Mouse (Mus musculus) cerebellum, adult 11 months (tissue): ENCODE measurements around the gene Snx22.

ENCODE experiments used
- DNase-seq: peaks from one replicate; pipeline ENCODE4 v3.0.0; 2022

Gene Snx22

GRCm38 (mm10) chr9:66069583-66069982 lies at the start of gene Snx22:
Snx22 (minus strand) TSS chr9:66069719.
- peak; percentile 83 for DNase-seq

- DNase-seq = no peak
Observed at GRCm38 (mm10) chr9:66116890-66117289, 47.4 kb upstream of the Snx22 start.

DNA sequence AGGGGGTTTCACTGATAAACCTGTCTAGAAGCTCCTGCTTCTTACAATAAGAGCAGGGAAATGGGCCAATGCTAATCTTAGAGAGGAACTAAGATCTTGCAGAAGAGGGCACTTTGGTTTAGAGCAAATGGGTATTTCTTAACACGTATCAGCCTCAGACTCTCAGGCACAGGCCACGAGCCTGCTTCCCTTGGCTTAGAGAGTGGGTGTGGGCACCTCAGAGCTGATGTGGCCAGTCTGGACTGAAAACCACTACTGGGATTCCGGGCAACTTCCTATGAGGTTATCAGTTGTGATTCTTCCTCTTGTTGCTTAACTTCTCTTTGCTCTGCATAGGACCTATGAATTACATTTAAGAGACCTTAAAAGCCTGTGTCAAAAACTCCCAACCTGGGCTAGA lies 44.8 kb upstream of the Snx22 start:
- no peak for DNase-seq

DNA sequence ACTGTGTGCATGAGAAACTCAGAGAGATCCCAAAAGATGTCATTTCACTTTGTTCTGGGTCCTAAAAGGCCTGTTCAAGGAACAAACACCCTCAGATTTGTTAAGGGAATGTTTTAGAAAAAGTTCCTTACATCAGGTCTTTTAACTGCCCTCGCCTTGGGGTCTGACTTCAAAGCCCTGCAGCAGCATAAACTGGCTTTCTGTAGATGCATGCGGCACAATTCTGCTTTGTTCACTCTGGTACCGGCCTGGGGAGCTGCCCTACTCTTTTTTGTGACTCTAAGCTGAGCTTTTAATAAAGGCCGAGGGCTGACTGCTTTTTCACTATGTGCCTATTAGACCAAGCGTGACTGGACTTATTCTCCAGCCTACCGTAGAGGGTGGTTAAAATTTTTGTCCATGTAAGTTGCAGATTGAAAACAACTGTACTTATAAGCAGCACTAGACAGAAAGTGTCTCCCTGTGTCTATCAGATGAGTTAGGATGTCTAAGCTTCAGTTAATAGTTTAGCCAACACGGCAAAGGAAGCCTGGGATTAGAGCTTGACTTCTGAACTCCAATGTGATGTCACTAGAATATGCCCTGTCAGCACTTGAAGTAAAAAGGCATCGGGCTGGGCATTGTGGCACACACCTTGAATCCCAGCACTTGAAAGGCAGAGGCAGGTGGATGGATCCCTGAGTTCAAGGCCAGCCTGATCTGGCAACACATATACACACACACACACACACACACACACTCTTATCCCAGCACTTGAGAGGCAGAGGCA lies 41.3 kb upstream of the Snx22 start:
- no peak for DNase-seq

GRCm38 (mm10) chr9:66110126-66110525 lies 40.6 kb upstream of the Snx22 start:
- DNase-seq = no peak

DNA sequence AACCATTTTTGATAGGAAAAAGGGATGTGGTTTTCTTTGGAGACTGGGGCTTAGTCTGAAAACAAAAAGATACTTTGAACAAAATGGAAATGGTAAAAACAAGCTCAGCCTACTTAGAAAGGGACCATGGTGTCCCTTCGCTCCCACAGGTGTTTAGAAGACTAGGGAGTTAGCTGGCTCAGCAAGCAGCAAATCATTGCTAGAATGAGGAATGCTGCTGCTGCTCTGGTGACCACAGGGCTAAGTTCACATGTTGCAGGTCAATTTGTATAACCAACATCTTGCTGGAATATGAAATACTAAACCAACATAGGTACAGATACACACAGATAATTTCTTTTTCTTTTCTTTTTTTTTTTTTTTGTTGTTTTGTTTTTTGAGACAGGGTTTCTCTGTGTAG lies 40.1 kb upstream of the Snx22 start:
- no peak for DNase-seq

DNA sequence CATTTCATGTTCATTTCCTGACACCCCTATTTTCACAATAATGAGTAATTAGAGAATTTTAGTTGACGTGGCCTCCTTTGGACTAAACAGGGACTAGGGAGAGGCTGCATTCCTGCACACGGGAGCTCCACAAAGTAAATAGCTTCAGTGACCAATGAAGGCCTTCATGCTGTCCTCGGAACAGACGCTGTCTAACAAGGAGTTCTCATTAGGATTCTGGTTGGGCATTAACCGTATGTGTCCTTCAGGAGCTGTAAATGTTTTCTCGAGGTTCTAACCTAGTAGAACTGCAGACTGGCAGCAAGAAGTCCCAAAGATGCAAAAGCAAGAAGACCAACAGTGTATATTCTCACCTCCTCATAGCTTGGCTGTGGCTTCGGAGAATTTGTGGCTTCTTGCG lies 35.6 kb upstream of the Snx22 start:
- DNase-seq = no peak

- DNase-seq = no peak
Observed at GRCm38 (mm10) chr9:66104601-66105000, 35.1 kb upstream of the Snx22 start.

GRCm38 (mm10) chr9:66102668-66103067 lies 33.1 kb upstream of the Snx22 start:
- no peak for DNase-seq

DNA sequence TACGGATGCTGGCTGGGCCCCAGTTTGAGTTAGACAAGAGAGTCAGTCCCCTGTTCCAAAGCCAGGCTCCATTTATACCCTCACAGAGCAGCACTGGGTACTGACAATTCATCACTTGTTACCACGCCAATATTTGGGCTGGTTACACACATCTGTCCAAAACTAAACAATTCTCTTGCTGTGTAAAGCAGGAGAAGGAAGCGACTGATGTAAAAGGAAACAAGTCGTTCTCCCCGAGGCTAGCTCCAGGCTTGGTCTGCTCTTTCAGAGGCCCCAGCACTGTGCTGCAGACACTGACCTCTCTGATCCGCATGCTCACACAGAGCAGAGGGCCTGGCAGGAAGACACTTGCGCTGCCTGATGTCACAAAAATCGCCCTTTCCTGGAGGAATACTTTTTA lies 32.1 kb upstream of the Snx22 start:
- DNase-seq = no peak

DNA sequence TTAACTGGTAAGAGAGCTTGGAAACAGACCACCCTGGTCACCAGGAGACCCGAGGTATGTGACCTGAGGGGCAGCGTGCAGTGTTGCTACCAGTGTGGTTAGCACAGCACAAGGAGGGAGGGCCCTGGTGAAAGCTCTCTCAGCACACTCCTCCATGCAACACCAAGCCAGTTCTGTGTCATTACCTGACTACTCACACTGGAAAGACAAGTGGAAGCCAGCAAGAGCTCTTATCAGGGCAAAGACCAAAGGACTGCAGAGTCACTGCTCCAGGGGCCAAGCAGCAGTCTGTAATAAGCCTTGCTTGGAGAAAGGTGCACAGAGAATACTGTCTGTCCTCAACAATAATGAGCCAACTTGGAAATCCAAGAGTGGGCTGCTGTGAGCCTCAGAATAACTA lies 23.1 kb upstream of the Snx22 start:
- DNase-seq = no peak

DNA sequence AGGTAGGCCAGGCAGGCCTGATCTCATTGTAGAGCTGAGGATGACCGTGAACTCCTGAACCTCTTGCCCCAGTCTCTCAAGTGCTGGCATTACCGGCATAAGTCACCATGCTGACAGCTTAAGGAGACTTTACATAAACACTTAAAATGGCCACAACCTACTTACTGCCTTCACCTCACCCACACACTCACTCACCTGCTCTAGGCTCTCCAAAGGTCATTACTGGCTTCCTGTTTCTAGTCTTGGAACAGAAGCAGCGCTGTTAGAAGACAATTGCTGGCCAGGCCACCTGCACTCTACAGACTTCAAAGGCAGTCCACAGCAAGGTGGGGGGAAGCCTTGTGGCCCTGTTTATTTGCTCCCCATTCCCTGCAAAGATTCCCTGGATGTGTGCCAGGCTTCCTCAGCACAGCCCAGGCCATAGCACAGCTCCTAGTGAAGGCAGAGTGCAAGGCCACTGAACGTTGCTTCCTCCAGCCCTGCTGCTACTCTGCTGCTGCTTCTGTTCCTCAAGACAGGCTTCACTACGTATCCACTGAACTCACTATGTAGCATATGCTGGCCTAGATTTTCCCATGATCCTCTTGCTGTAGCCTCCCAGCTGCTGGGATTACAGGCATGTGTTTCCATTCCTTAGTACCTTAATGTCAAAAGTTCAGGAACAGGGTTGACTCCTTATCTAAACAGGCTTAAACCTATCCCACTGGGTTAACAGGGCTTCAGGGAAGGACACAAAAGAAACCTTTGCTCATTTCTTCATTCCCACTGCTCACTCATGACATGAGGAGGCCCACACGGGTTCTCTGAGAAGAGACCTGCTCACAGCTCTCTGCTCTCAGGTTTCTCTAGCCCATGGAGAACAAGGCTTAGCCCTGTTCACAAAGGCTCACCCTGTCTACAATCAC lies 22.1 kb upstream of the Snx22 start:
- no peak for DNase-seq

- no peak for DNase-seq
Observed at GRCm38 (mm10) chr9:66090593-66091244, 21.2 kb upstream of the Snx22 start.

GRCm38 (mm10) chr9:66088411-66088810 lies 18.9 kb upstream of the Snx22 start:
- DNase-seq = peak; percentile 24

- DNase-seq = no peak
Observed at GRCm38 (mm10) chr9:66087062-66087461, 17.5 kb upstream of the Snx22 start.

- DNase-seq = no peak
Observed at GRCm38 (mm10) chr9:66084171-66084570, 14.7 kb upstream of the Snx22 start.

DNA sequence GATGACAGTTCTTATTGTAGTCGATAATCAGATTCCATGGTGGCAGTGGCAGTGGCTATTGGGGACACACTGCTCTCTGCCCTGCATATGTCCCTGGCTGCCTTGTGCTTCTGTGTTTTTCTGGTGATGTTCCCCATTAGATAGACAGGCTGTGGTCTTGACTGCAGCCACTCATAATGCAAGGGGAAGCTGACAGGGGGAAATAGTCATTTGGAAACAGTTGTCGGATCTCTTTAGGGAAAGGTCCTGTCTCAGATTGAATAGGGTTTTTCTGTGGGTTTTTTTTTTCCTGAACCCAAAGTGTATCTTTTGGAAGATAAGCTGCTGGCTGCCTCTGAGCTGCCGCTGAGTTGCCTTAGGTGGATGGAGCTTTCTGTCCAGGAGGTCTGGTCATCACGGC lies 12.5 kb upstream of the Snx22 start:
- DNase-seq = no peak

GRCm38 (mm10) chr9:66080804-66081459 lies 11.4 kb upstream of the Snx22 start:
- no peak for DNase-seq

DNA sequence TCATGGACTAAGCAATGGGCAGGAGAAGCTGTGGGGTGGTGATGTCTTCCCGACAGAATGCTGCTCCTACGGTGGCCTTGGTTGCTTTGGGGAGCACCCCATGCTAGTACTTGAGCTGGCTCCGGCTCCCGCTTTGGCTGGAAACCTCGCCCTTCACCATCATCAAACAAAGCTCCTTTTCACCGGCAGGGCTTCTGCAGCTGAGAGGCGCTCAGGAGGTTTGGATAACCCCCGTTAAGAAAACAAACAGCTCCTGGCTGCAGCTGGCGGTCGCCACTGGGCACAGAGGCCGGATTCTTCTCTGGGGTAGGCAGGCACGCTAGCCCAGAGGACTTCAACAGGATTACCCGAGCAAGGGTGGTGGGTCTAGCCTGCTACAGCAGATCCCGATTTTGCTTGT lies 9.0 kb upstream of the Snx22 start:
- no peak for DNase-seq

DNA sequence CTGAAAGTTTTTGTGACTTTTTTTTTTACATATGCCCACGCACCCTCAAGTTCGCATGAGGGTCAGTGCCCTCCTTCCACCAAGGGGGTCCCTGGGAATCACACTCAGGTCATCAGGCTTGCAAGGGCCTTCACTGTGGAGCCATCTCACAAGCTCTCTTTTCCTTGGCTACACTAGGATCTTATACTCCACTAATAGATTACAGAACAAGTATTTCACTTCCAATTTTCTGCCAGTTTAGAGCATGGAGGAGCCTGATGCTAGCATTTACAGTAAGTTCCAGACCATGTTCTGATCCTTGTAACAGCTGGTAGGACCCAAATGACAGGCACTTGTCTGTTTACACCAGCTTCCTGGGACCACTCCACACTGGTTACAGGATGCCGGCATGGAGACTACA lies 8.6 kb upstream of the Snx22 start:
- DNase-seq = no peak

DNA sequence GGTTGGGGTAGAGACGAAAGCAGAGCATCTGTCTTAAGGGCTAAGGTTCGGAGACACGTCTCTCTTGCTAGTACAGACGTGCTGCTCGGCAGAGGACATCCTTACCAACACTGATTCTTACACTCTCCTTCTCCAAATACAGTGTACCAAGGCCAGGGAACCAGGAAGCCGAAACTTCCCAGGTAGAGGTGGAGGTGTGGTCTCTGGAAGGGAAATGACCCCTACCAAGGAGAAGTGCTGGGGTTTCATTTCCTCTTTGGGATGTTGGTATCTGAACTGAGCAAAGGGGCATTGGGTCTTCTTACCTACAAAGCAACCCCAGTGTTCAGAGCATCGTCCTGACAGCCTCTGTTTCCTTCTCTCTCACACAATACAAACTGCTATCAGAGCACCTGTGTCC lies 3.2 kb upstream of the Snx22 start:
- DNase-seq = no peak

GRCm38 (mm10) chr9:66070151-66070550 lies 632 bp upstream of the Snx22 start:
- no peak for DNase-seq

GRCm38 (mm10) chr9:66068971-66069391 lies 538 bp downstream of the Snx22 start:
- DNase-seq = peak; percentile 35
